Mouse (Mus musculus): ENCODE data around the gene Edem1. TPM values are rescaled to one million over a fixed set of nuclear protein-coding genes. Genes with fewer than 3 reads are reported as not detected.

Gene Edem1
- polyA plus RNA-seq, 1 experiment from 2014 or later = 27.6 TPM

DNA sequence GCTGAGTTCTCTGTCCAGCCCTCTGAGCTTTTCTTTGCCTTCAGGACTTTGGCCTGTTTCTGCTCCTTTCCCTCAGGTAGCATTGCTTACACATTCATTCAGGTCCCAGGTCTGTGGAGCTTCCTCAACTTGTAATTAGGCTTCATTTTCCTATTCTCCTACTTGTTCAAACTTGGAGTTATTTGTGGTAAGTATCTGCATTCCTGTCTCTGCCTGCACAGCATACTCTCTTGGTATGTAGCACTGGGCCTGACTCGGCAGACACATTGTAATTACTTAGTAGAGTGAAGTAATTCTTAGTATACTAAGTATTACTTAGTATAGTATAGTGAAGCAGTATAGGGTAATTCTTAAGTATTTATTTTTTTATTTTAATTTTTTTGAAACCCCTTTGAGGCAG lies 32.5 kb upstream of the Edem1 start:
- Histone ChIP-seq H3K4me3 (ENCODE audit: low read depth, low read length) (no peak overlapping the region), H3K4me2 (ENCODE audit: low read depth, severe bottlenecking) (no peak overlapping the region), H3K9ac (ENCODE audit: low read length) (no peak overlapping the region), H3K36me3 (ENCODE audit: control insufficient read depth, insufficient read depth, low read length) (no peaks in the 10 kb centered on the region), H3K4me1 (ENCODE audit: control insufficient read depth, insufficient read depth, low read length) (no peaks in the 10 kb centered on the region), H3K27ac (replicated peaks; ENCODE audit: low read depth, low read length) (no peak overlapping the region), H3K27me3 (ENCODE audit: control insufficient read depth, insufficient read depth, low read length) (no peaks in the 10 kb centered on the region), H3K9me3 (ENCODE audit: control insufficient read depth, low read length) (no peaks in the 10 kb centered on the region)
- DNase-seq (ENCODE audit: low spot score) = no peak
- 80% methylated on average over 1 of the region's 1 CpGs for WGBS
- no peak for ATAC-seq (ENCODE audit: insufficient number of reproducible peaks, low FRiP score, low TSS enrichment, low read depth)

DNA sequence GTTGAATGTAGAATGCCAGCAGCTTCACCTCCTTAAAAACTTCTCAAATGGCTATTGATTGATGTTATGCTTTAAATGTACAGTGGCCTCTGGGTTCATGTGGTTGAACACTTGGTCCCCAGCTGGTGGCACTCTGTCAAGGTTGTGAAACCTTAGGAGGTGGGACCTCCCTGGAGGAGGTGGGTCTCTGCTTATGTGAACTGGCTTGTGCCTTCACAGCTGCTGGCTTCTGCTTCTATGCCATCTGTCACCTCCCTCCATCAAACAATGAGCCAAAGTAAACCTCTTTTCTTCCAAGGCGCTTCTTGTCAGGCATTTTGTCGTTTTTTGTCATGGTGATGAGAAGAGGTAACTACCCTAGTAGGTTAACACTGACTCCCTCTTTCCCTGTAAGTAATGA lies 31.7 kb upstream of the Edem1 start:
- Histone ChIP-seq H3K4me3 (ENCODE audit: low read depth, low read length) (no peak overlapping the region), H3K9me3 (ENCODE audit: control insufficient read depth, low read length) (no peaks in the 10 kb centered on the region), H3K27me3 (ENCODE audit: control insufficient read depth, insufficient read depth, low read length) (no peaks in the 10 kb centered on the region), H3K27ac (replicated peaks; ENCODE audit: low read depth, low read length) (no peak overlapping the region), H3K9ac (ENCODE audit: low read length) (no peak overlapping the region), H3K4me1 (ENCODE audit: control insufficient read depth, insufficient read depth, low read length) (no peaks in the 10 kb centered on the region), H3K4me2 (ENCODE audit: low read depth, severe bottlenecking) (no peak overlapping the region), H3K36me3 (ENCODE audit: control insufficient read depth, insufficient read depth, low read length) (no peaks in the 10 kb centered on the region)
- ATAC-seq (ENCODE audit: insufficient number of reproducible peaks, low FRiP score, low TSS enrichment, low read depth) (no peak), DNase-seq (ENCODE audit: low spot score) (no peak)
- WGBS = 47% methylated on average over 2 of the region's 2 CpGs

DNA sequence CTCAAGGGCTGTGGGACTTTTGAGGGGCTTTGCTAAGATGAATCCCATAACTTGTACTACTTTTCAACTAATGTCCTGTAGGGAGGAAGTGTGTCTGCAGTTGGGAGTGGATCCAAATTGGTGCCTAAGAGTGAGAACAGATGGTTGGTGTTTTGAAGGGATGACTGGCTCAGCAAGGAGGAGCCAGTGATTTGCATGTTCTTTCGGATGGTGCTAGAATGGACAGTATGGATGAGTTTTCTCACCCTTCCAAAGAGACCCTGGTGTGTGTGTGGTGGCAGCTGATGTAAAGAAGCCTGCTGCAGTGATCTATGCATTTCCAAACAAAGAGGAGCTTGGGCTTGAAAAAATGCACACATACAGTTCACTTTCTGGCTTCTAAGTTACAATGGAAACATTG lies 23.2 kb upstream of the Edem1 start:
- Histone ChIP-seq H3K36me3 (ENCODE audit: control insufficient read depth, insufficient read depth, low read length) (no peaks in the 10 kb centered on the region), H3K27me3 (ENCODE audit: control insufficient read depth, insufficient read depth, low read length) (no peaks in the 10 kb centered on the region), H3K4me2 (ENCODE audit: low read depth, severe bottlenecking) (no peak overlapping the region), H3K27ac (replicated peaks; ENCODE audit: low read depth, low read length) (no peak overlapping the region), H3K9me3 (ENCODE audit: control insufficient read depth, low read length) (no peaks in the 10 kb centered on the region), H3K4me3 (ENCODE audit: low read depth, low read length) (no peak overlapping the region), H3K4me1 (ENCODE audit: control insufficient read depth, insufficient read depth, low read length) (no peaks in the 10 kb centered on the region), H3K9ac (ENCODE audit: low read length) (no peak overlapping the region)
- DNase-seq (ENCODE audit: low spot score) (no peak), ATAC-seq (ENCODE audit: insufficient number of reproducible peaks, low FRiP score, low TSS enrichment, low read depth) (no peak)
- 30% methylated on average over 1 of the region's 1 CpGs for WGBS

DNA sequence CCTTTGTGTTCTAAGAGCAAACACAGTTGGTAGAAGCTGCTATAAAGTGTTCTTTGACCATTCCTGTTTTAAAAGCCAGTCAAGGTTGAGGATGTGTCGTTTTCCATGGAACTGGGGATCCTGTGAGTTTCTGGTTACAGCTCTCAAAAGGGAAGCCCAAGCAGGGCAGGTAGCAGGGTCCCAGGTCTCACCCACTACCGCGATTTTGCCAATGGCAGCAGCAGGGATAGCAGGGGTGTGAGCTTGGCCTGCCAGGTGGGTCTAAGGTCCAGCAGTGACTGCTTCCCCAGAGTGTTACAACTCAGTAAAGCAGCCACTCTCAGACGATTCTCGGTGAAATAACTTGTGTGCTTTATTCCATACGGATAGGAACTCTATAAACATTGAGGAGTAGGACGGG lies 22.6 kb upstream of the Edem1 start:
- ATAC-seq (ENCODE audit: insufficient number of reproducible peaks, low FRiP score, low TSS enrichment, low read depth) (no peak), DNase-seq (ENCODE audit: low spot score) (no peak)
- 79% methylated on average over 7 of the region's 7 CpGs for WGBS
- no peak overlapping the region for H3K9ac ChIP-seq (ENCODE audit: low read length)
- no peaks in the 10 kb centered on the region for H3K4me1 ChIP-seq (ENCODE audit: control insufficient read depth, insufficient read depth, low read length)
- no peak overlapping the region for H3K4me2 ChIP-seq (ENCODE audit: low read depth, severe bottlenecking)
- no peak overlapping the region for H3K27ac ChIP-seq (replicated peaks; ENCODE audit: low read depth, low read length)
- no peaks in the 10 kb centered on the region for H3K36me3 ChIP-seq (ENCODE audit: control insufficient read depth, insufficient read depth, low read length)
- no peaks in the 10 kb centered on the region for H3K9me3 ChIP-seq (ENCODE audit: control insufficient read depth, low read length)
- no peaks in the 10 kb centered on the region for H3K27me3 ChIP-seq (ENCODE audit: control insufficient read depth, insufficient read depth, low read length)
- no peak overlapping the region for H3K4me3 ChIP-seq (ENCODE audit: low read depth, low read length)

DNA sequence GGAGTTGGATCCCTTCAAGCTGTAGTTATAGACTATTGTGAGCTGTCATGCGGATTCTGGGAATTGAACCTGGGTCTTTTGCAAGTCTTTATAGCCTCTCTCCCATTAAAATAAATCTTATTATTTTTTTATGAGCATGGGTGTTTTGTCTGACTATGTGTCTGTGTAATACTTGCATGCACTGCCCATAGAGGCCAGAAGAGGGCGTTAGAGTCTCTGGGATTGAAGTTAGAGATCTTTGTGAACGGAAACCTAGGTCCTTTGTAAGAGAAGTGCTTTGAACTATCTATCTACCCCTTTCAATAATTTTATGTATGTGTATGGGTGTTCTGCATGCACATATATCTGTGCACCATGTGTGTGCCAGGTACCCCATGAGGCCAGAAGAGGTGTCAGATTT lies 21.0 kb upstream of the Edem1 start:
- ATAC-seq (ENCODE audit: insufficient number of reproducible peaks, low FRiP score, low TSS enrichment, low read depth) (no peak), DNase-seq (ENCODE audit: low spot score) (no peak)
- Histone ChIP-seq H3K9ac (ENCODE audit: low read length) (no peak overlapping the region), H3K27me3 (ENCODE audit: control insufficient read depth, insufficient read depth, low read length) (no peaks in the 10 kb centered on the region), H3K27ac (replicated peaks; ENCODE audit: low read depth, low read length) (no peak overlapping the region), H3K36me3 (ENCODE audit: control insufficient read depth, insufficient read depth, low read length) (no peaks in the 10 kb centered on the region), H3K4me1 (ENCODE audit: control insufficient read depth, insufficient read depth, low read length) (no peaks in the 10 kb centered on the region), H3K9me3 (ENCODE audit: control insufficient read depth, low read length) (no peaks in the 10 kb centered on the region), H3K4me3 (ENCODE audit: low read depth, low read length) (no peak overlapping the region), H3K4me2 (ENCODE audit: low read depth, severe bottlenecking) (no peak overlapping the region)
- 77% methylated on average over 3 of the region's 3 CpGs for WGBS

DNA sequence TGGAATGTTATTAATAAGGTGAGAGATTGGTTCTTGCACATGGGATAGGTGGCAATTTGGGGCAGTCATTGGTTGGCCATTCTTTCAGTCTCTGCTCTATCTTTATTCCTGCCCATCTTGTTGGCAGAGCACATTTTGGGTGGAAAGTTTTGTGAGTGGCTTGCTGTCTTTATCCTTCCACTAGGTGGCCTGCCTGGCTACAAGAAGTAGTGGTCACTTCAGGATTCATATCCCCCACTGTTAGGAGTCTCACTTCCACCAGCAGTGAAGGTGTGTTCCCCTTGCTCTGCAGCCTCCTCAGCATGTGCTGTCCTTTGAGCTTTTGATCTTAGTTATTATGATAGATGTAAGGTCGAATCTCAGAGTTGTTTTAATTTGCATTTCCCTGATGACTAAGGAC lies 19.7 kb upstream of the Edem1 start:
- no peak overlapping the region for H3K27ac ChIP-seq (replicated peaks; ENCODE audit: low read depth, low read length)
- no peak for DNase-seq (ENCODE audit: low spot score)
- H3K36me3 ChIP-seq (ENCODE audit: control insufficient read depth, insufficient read depth, low read length) = no peaks in the 10 kb centered on the region
- H3K9ac ChIP-seq (ENCODE audit: low read length) = no peak overlapping the region
- no peak overlapping the region for H3K4me2 ChIP-seq (ENCODE audit: low read depth, severe bottlenecking)
- no peaks in the 10 kb centered on the region for H3K4me1 ChIP-seq (ENCODE audit: control insufficient read depth, insufficient read depth, low read length)
- WGBS = 89% methylated on average over 1 of the region's 1 CpGs
- H3K9me3 ChIP-seq (ENCODE audit: control insufficient read depth, low read length) = no peaks in the 10 kb centered on the region
- H3K27me3 ChIP-seq (ENCODE audit: control insufficient read depth, insufficient read depth, low read length) = no peaks in the 10 kb centered on the region
- no peak for ATAC-seq (ENCODE audit: insufficient number of reproducible peaks, low FRiP score, low TSS enrichment, low read depth)
- no peak overlapping the region for H3K4me3 ChIP-seq (ENCODE audit: low read depth, low read length)

DNA sequence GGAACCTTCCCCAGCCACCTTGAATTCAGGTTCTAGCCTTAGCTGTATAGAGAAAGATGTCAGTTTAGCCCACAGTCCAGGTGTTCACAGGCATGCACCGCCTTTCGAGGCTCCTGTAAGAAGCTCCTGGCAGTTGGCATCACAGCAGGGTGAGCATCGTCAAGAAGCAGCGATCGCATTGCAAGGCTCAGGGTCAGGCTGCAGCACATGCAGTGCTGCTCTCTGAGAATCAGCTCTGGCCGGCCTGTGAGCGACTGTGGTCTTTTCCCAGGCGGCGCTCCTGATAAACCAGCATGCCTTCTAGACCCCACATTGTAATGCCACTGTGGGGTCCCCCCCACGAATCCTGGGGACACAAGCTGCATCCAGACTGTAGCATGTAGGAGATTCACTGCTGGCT lies 18.2 kb upstream of the Edem1 start:
- no peaks in the 10 kb centered on the region for H3K4me1 ChIP-seq (ENCODE audit: control insufficient read depth, insufficient read depth, low read length)
- WGBS = 64% methylated on average over 10 of the region's 10 CpGs
- no peaks in the 10 kb centered on the region for H3K9me3 ChIP-seq (ENCODE audit: control insufficient read depth, low read length)

DNA sequence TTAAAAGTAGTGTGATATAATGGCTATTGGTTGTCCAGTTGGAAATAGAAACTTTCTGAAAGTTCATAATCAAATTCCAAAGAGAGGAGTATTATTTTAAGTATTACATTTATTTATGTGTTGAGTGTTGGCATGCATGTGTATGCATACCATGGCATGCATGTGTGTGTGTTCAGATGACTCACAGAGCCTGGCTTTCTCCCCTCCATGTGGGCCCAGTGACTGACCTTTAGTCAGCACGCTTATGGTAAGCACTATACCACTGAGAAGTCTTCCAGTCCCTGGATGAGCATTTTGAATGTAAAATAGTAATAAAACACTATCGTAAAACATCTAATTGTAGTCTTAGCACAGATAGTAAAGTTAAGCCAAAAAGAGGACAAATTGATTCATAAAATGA lies 16.3 kb upstream of the Edem1 start:
- no peak overlapping the region for H3K4me3 ChIP-seq (ENCODE audit: low read depth, low read length)
- ATAC-seq (ENCODE audit: insufficient number of reproducible peaks, low FRiP score, low TSS enrichment, low read depth) (no peak), DNase-seq (ENCODE audit: low spot score) (no peak)
- no peaks in the 10 kb centered on the region for H3K9me3 ChIP-seq (ENCODE audit: control insufficient read depth, low read length)
- no peak overlapping the region for H3K27ac ChIP-seq (replicated peaks; ENCODE audit: low read depth, low read length)
- H3K27me3 ChIP-seq (ENCODE audit: control insufficient read depth, insufficient read depth, low read length) = no peaks in the 10 kb centered on the region
- no peak overlapping the region for H3K4me2 ChIP-seq (ENCODE audit: low read depth, severe bottlenecking)
- no peak overlapping the region for H3K9ac ChIP-seq (ENCODE audit: low read length)
- H3K4me1 ChIP-seq (ENCODE audit: control insufficient read depth, insufficient read depth, low read length) = no peaks in the 10 kb centered on the region
- H3K36me3 ChIP-seq (ENCODE audit: control insufficient read depth, insufficient read depth, low read length) = 0 out of 2 replicates have a peak, but pooled peaks cover 3% of the 10 kb centered on the region
- 90% methylated on average over 2 of the region's 2 CpGs for WGBS

More for the DNA sequence above, 18.2 kb upstream of the Edem1 start:
- Histone ChIP-seq H3K27me3 (ENCODE audit: control insufficient read depth, insufficient read depth, low read length) (no peaks in the 10 kb centered on the region), H3K4me3 (ENCODE audit: low read depth, low read length) (no peak overlapping the region), H3K27ac (replicated peaks; ENCODE audit: low read depth, low read length) (no peak overlapping the region), H3K9ac (ENCODE audit: low read length) (no peak overlapping the region), H3K4me2 (ENCODE audit: low read depth, severe bottlenecking) (no peak overlapping the region), H3K36me3 (ENCODE audit: control insufficient read depth, insufficient read depth, low read length) (0 out of 2 replicates have a peak, but pooled peaks cover 1% of the 10 kb centered on the region)
- no peak for ATAC-seq (ENCODE audit: insufficient number of reproducible peaks, low FRiP score, low TSS enrichment, low read depth)
- DNase-seq (ENCODE audit: low spot score) = no peak

DNA sequence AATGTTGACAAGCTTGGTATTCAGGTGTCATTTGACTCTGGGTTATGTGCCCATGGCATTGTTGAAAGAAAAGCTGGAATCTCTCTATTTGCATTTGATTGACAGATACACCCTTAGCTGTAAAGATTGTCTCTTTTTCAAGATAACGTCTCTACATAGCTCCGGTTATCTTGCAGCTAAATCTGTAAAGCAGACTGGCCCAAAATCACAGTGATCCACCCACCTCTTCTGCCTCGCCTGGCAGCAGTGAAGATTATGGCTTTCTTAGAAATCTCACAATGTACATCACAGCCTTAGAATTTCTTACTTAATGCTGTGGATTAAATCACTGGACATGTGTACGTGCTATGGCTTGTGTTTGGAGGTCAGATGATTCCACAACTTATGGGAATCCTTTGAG lies 10.9 kb upstream of the Edem1 start:
- ATAC-seq (ENCODE audit: insufficient number of reproducible peaks, low FRiP score, low TSS enrichment, low read depth) (no peak), DNase-seq (ENCODE audit: low spot score) (no peak)
- Histone ChIP-seq H3K9me3 (ENCODE audit: control insufficient read depth, low read length) (no peaks in the 10 kb centered on the region), H3K27me3 (ENCODE audit: control insufficient read depth, insufficient read depth, low read length) (no peaks in the 10 kb centered on the region), H3K36me3 (ENCODE audit: control insufficient read depth, insufficient read depth, low read length) (0 out of 2 replicates have a peak, but pooled peaks cover 3% of the 10 kb centered on the region), H3K4me1 (ENCODE audit: control insufficient read depth, insufficient read depth, low read length) (no peaks in the 10 kb centered on the region), H3K4me2 (ENCODE audit: low read depth, severe bottlenecking) (no peak overlapping the region), H3K9ac (ENCODE audit: low read length) (no peak overlapping the region), H3K4me3 (ENCODE audit: low read depth, low read length) (no peak overlapping the region), H3K27ac (replicated peaks; ENCODE audit: low read depth, low read length) (no peak overlapping the region)
- WGBS = 88% methylated on average over 4 of the region's 4 CpGs
